Mouse (Mus musculus) heart, adult 2 months (tissue): ENCODE data around the gene Pagr1a. TPM values are rescaled to one million over a fixed set of nuclear protein-coding genes. Genes with fewer than 3 reads are reported as not detected.

Source experiments
- DNase-seq, 2 experiments: peaks; one replicate each; pipeline ENCODE4 v3.0.0; 2021
- H3K27ac ChIP-seq: fragments of 200-600 bp; 2 replicates; pipeline ENCODE4 v1.8.1; 2022
- H3K27me3 ChIP-seq: fragments of 200-500 bp; 2 replicates; pipeline ENCODE4 v1.6.1; 2012; ENCODE audit warnings: mild to moderate bottlenecking, low read length, inconsistent platforms, mixed read lengths; ENCODE audit not compliant: control insufficient read depth, insufficient read depth
- H3K36me3 ChIP-seq: fragments of 200-500 bp; 2 replicates; pipeline ENCODE4 v1.6.1; 2012; ENCODE audit warnings: low read length, inconsistent platforms; ENCODE audit not compliant: control insufficient read depth, insufficient read depth
- H3K4me1 ChIP-seq: fragments of 200-500 bp; 2 replicates; pipeline ENCODE4 v1.6.1; 2011; ENCODE audit warnings: low read length; ENCODE audit not compliant: control insufficient read depth, insufficient read depth
- H3K4me3 ChIP-seq: fragments of 200-600 bp; 2 replicates; pipeline ENCODE4 v1.8.1; 2022
- H3K79me2 ChIP-seq: fragments of 200-500 bp; replicated peaks from 2 replicates; pipeline ENCODE4 v1.6.1; 2012; ENCODE audit warnings: mild to moderate bottlenecking, inconsistent platforms, low read length, moderate library complexity, mixed read lengths; ENCODE audit not compliant: control insufficient read depth, insufficient read depth
- H3K9ac ChIP-seq: fragments of 200-500 bp; 2 replicates; pipeline ENCODE4 v1.6.1; 2012; ENCODE audit warnings: low read depth, mild to moderate bottlenecking, control low read depth, inconsistent platforms, low read length, mixed read lengths
- CTCF ChIP-seq: fragments of 200-600 bp; IDR thresholded peaks from 2 replicates; pipeline ENCODE4 v1.8.1; 2022; ENCODE audit warnings: antibody characterized with exemption, mild to moderate bottlenecking, moderate library complexity
- EP300 ChIP-seq: fragments of 200-500 bp; IDR thresholded peaks from 2 replicates; pipeline ENCODE4 v1.6.1; 2011; ENCODE audit warnings: low read depth, low read length, control low read depth; ENCODE audit not compliant: insufficient read depth
- POLR2A ChIP-seq: fragments of 200-500 bp; IDR thresholded peaks from 2 replicates; pipeline ENCODE4 v1.6.1; 2011; ENCODE audit warnings: mild to moderate bottlenecking, low read depth, low read length, control low read depth; ENCODE audit not compliant: insufficient read depth
- WGBS: fragments of 180-500 bp; shearing (Covaris S2); methylation state at CpG from one replicate; pipeline ENCODE4 v1.1.7; 2018; 5-methylcytosine and 5-hydroxymethylcytosine counted together
- intact Hi-C: fragments of 180-260 bp; cut with DNase I; formaldehyde crosslinking; loops from one replicate; pipeline ENCODE4 v1.15.1; 2025
- long read RNA-seq: library from polyadenylated mRNA; stranded (forward); transcript quantifications from one replicate; pipeline ENCODE4 v2.0.0, GENCODE M21; 2021
- polyA plus RNA-seq: library from polyadenylated mRNA; depleted of rRNA; stranded (reverse); fragments of >200 nt; gene quantifications from 2 replicates; pipeline ENCODE4 v1.2.3, GENCODE M21; 2012; rRNA removed
- total RNA-seq, 2 experiments: library from RNA; stranded (reverse); gene quantifications; 2 replicates each; pipeline ENCODE4 v1.2.3; 2021

The Pagr1a gene
- 10 to 100 TPM; 12.8 to 21.4 TPM for total RNA-seq
- 3.6 and 4.3 TPM in 2 replicates for polyA plus RNA-seq
- long read RNA-seq, transcript Pagr1a-202 (3 exons, 1,430 nt): major isoform, 19 of 19 reads
- long read RNA-seq, partial matches to known transcripts: 0 of 19 reads
- long read RNA-seq, other reads (novel, unspliced or antisense): 0 of 19 reads

DNA sequence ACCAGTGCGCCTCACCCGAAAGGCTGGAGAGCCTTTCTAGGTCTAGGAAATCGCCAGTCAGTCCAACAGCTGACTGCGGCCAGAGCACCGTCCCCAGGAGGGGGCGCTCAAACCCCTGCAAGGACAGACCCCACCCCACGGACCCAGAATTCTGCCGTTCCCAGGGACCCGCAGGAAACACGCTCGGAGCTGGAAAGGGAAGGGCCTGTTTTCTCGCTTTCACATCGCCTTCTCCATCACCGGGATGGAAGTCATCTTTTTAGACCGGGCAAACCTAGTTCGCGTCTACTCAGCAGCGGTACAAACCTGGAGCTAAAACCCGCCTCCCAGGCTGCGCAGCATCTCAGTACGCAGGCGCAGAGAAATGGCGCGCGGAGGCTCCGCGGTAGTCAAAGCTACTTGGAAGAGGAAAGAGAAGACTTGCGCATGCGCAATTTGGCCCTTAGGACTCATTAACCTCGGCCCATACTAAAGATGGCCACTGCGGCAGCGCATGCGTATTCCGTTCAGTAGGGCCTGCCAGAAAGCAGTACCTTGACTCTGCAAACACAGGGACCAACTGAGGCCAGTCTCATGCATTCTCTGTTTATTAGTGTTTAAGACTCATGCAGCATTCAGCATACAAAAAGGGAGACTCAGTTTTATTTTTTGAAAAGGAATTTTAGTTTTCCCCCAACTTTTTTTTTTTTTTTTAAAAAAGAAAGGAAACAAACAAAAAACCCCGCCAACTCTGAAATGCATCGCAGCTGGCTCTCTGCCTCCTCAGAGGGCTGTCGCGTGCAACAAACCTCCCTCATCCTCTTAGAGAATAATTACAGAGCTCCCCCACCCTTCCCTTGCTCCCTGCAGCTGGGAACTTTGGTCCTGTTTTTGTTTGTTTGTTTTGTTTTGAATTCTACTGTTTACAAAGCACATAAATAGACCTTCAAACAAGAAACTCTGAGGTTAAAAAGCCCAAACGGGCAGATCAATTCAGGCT is at the start of gene Pagr1a:
Pagr1a (minus strand) TSS at position 382 of the 979 bp plus-strand sequence.
- Histone ChIP-seq H3K4me1 (peaks cover 15% of the 10 kb centered on the region), H3K4me3 (peak within 1 kb of the TSS; percentile 82), H3K27me3 (no peaks in the 10 kb centered on the region), H3K9ac (peak within 1 kb of the TSS; percentile 87), H3K79me2 (peaks cover 2% of the 10 kb centered on the region; the same call in 1 of the 2 replicates), H3K36me3 (peaks cover 5% of the 10 kb centered on the region), H3K27ac (peak within 1 kb of the TSS; percentile 93)
- intact Hi-C loops: loop anchor here (1.0 to 10.0 kb wide), 4 partner anchors 8 to 178 kb away; partner anchors contain the start of genes Cd2bp2 and Cdiptos
- TF ChIP-seq CTCF: peak; percentile 90
- peak; percentile 43 for TF ChIP-seq EP300
- peak; percentile 94 for TF ChIP-seq POLR2A
- DNase-seq: peak; percentile 95 to 97
- WGBS: 2% methylated on average over 39 of the region's 39 CpGs

DNA sequence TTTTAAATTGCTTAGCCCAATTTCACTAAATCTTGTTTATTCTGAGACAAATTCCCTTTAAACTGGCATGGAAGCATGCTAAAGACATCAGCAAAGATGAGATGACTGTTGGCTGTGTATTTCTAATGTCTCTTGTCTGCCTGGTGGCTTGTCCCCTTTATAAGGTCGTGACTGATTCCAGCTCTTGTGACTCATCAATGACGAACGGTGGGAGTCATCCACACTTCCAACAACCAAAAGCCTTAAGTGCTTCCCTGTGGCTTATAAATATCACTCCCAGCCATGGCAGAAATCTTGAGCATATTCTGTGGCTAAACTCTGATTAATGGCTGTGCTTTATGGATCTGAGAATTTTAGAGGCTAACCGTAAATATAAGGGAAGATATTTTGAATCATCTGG is 49.2 kb upstream of the Pagr1a start:
- Histone ChIP-seq H3K36me3 (no peaks in the 10 kb centered on the region), H3K27ac (no peak overlapping the region), H3K27me3 (no peaks in the 10 kb centered on the region), H3K4me1 (no peaks in the 10 kb centered on the region), H3K79me2 (no peaks in the 10 kb centered on the region), H3K4me3 (no peak overlapping the region), H3K9ac (no peak overlapping the region)
- DNase-seq: no peak
- no peak for TF ChIP-seq CTCF
- no peak for TF ChIP-seq POLR2A
- TF ChIP-seq EP300: no peak
- intact Hi-C loops: no loop called here
- 49% methylated on average over 4 of the region's 4 CpGs for WGBS

DNA sequence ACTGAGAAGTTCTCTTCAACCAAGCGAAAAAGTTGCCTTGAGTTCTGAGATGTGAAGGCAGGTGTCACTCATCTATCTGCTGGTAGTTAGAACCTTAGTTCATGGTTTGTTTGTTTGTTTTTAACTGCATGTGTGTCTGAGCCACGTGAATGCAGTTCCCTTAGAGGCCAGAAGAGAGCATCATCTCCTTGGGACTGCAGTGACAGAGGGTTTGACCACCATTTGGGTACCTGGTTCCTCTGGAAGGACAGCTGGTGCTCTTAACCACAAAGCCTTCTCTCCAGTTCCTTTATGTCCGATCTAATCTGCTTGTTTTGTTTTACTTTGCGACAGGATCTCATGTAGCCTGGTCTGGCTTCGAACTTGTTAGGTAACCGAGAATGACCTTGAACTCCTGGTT is 48.4 kb upstream of the Pagr1a start:
- no peaks in the 10 kb centered on the region for H3K4me1 ChIP-seq
- no peak for TF ChIP-seq EP300
- TF ChIP-seq POLR2A: no peak
- no peak for TF ChIP-seq CTCF
- no peaks in the 10 kb centered on the region for H3K36me3 ChIP-seq
- DNase-seq: no peak
- no peak overlapping the region for H3K9ac ChIP-seq
- no peak overlapping the region for H3K4me3 ChIP-seq
- no peak overlapping the region for H3K27ac ChIP-seq
- H3K79me2 ChIP-seq: no peaks in the 10 kb centered on the region
- H3K27me3 ChIP-seq: no peaks in the 10 kb centered on the region
- WGBS: 84% methylated on average over 6 of the region's 6 CpGs
- intact Hi-C loops: no loop called here

DNA sequence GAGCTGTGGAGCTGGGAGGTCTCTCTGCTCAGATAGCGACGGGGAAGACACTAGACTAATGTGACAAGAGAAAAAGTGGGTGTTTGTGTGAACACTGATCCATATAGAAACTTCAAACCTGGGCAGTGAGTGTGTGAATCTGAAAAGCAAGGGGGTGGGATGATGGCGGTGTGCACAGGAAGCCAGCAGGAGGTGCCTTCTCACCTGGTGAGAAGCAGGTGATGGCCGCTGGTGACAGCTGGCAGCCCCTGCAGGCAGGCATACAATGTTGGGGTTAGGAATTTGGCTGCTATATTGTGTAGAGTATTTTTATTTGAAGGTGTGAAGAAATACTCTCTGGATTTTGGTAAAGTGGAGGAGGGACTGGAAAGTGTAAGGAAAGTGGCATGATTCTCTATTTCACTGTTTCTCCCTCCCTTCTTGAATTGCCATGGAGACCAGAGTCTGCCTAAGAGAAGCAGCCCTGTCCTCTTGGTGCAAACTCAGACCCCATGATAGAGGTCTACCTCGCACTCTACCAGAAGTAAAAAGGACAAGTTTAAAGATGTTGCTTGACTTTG is 38.0 kb upstream of the Pagr1a start:
- WGBS: 57% methylated on average over 5 of the region's 5 CpGs
- no peaks in the 10 kb centered on the region for H3K79me2 ChIP-seq
- H3K4me1 ChIP-seq: no peaks in the 10 kb centered on the region
- intact Hi-C loops: loop anchor here (5.0 kb wide), 1 partner anchor 47 kb away; no protein-coding TSS in a partner anchor
- no peak overlapping the region for H3K27ac ChIP-seq
- no peak for DNase-seq
- no peaks in the 10 kb centered on the region for H3K27me3 ChIP-seq
- H3K36me3 ChIP-seq: no peaks in the 10 kb centered on the region
- TF ChIP-seq POLR2A (no peak), EP300 (no peak)
- H3K4me3 ChIP-seq: no peak overlapping the region
- no peak overlapping the region for H3K9ac ChIP-seq

DNA sequence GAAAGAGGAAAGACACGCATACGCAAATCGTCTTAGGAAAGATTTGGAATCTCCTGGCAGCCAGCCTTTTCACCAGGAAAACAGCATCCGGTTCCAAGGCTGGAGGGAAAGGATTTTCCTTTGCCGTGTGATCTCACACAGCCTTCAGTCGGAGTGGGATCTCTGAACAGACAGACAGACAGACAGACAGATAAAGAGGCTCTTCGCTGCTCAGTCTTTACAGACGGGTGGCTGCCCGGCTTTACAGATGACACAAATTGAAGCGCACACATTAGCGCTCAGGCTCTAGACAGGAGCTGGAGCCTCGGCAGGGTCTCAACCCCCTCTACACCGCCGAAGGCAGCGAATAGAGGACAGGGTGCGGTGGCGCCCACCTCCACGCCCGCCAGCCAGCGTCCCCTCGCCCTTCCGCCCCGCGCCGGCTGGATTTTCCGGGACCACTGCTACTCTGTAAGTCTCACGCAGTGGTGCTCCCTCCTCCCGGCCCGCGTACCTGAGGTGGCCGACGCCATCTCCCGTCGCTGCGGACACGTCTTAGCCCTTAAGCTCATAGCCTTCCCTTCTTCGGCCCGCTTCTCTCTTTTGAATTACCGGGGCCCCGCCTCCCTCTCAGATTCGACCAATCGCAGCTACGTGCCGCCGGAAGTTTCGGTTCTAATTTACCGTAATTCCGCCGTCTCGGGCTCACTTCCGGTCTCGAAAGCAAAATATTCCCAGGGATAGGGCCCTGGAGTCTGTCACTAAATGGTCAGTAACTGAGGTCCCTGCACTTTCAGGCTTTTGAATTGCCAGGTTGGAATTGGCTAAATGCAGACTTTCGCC is 24.9 kb upstream of the Pagr1a start, which contains the start of gene Kif22:
Kif22 (minus strand) TSS at position 621 of the 822 bp plus-strand sequence.
- no peaks in the 10 kb centered on the region for H3K27me3 ChIP-seq
- no peaks in the 10 kb centered on the region for H3K79me2 ChIP-seq
- intact Hi-C loops: no loop called here
- peaks cover 2% of the 10 kb centered on the region; the same call in 1 of the 2 replicates for H3K4me1 ChIP-seq
- TF ChIP-seq CTCF: no peak
- peak; percentile 63; the same call in 1 of the 2 replicates for TF ChIP-seq POLR2A
- DNase-seq: peak; percentile 90 to 94
- H3K36me3 ChIP-seq: no peaks in the 10 kb centered on the region
- peak within 1 kb of the TSS; percentile 80 for H3K9ac ChIP-seq
- peak within 1 kb of the TSS; percentile 78 for H3K4me3 ChIP-seq
- WGBS: under 1% methylated on average over 53 of the region's 53 CpGs
- peak within 1 kb of the TSS; percentile 88 for H3K27ac ChIP-seq
